Mouse (Mus musculus): ENCODE results near the gene Cd24a. TPM values are rescaled to one million over a fixed set of nuclear protein-coding genes. Genes with fewer than 3 reads are reported as not detected.

Gene Cd24a
- polyA plus RNA-seq (2015; fragmentation: Nextera tagmentation; extraction: Ambion mirVana), result 204 and 215 TPM in 2 replicates

GRCm38 (mm10) chr10:43577997-43578331 lies at the start of gene Cd24a:
Cd24a (plus strand) TSS chr10:43578284.
- peaks cover 3% of the 10 kb centered on the region for H3K36me3 ChIP-seq
- H3K4me2 ChIP-seq, result peak within 1 kb of the TSS; percentile 99
- H3K4me3 ChIP-seq, result peak within 1 kb of the TSS; percentile 67
- H3K27ac ChIP-seq, result peak within 1 kb of the TSS; percentile 97
- no peaks in the 10 kb centered on the region for H3K27me3 ChIP-seq
- H3K4me1 ChIP-seq, result peaks cover 23% of the 10 kb centered on the region
- H3K9ac ChIP-seq, result peak within 1 kb of the TSS; percentile 79
- no peaks in the 10 kb centered on the region for H3K9me3 ChIP-seq
- under 1% methylated on average over 6 of the region's 6 CpGs for WGBS
- ATAC-seq (ENCODE audit: borderline replicate concordance, extremely low read depth, low FRiP score, low TSS enrichment), result no peak

GRCm38 (mm10) chr10:43534382-43534781 lies 43.7 kb upstream of the Cd24a start:
- no peak overlapping the region for H3K27ac ChIP-seq
- peaks cover 43% of the 10 kb centered on the region for H3K36me3 ChIP-seq
- ATAC-seq (ENCODE audit: borderline replicate concordance, extremely low read depth, low FRiP score, low TSS enrichment), result no peak
- no peaks in the 10 kb centered on the region for H3K27me3 ChIP-seq
- peaks cover 6% of the 10 kb centered on the region for H3K4me1 ChIP-seq
- WGBS, result 56% methylated on average over 1 of the region's 1 CpGs
- H3K4me2 ChIP-seq, result no peak overlapping the region
- H3K9ac ChIP-seq, result no peak overlapping the region
- H3K9me3 ChIP-seq, result no peaks in the 10 kb centered on the region
- no peak overlapping the region for H3K4me3 ChIP-seq

- H3K27me3 ChIP-seq, result no peaks in the 10 kb centered on the region
- H3K4me1 ChIP-seq, result peaks cover 16% of the 10 kb centered on the region
- no peak overlapping the region for H3K27ac ChIP-seq
- no peaks in the 10 kb centered on the region for H3K9me3 ChIP-seq
- WGBS, result 89% methylated on average over 7 of the region's 7 CpGs
- no peak for ATAC-seq (ENCODE audit: borderline replicate concordance, extremely low read depth, low FRiP score, low TSS enrichment)
- no peak overlapping the region for H3K4me2 ChIP-seq
- no peak overlapping the region for H3K4me3 ChIP-seq
- peaks cover 14% of the 10 kb centered on the region for H3K36me3 ChIP-seq
- no peak overlapping the region for H3K9ac ChIP-seq
These were observed 40.4 kb upstream of the Cd24a start for GRCm38 (mm10) chr10:43537652-43538051.

- Histone ChIP-seq H3K27ac (no peak overlapping the region), H3K4me3 (no peak overlapping the region), H3K27me3 (no peaks in the 10 kb centered on the region), H3K36me3 (peaks cover 9% of the 10 kb centered on the region; the same call in 1 of the 2 replicates), H3K4me1 (peaks cover 16% of the 10 kb centered on the region), H3K9ac (no peak overlapping the region), H3K4me2 (no peak overlapping the region), H3K9me3 (no peaks in the 10 kb centered on the region)
- WGBS, result 88% methylated on average over 5 of the region's 5 CpGs
- no peak for ATAC-seq (ENCODE audit: borderline replicate concordance, extremely low read depth, low FRiP score, low TSS enrichment)
These were observed 39.3 kb upstream of the Cd24a start for GRCm38 (mm10) chr10:43538831-43539230.

- peaks cover 9% of the 10 kb centered on the region; the same call in 1 of the 2 replicates for H3K36me3 ChIP-seq
- peak overlapping the region; percentile 98 for H3K9ac ChIP-seq
- H3K4me1 ChIP-seq, result peaks cover 16% of the 10 kb centered on the region
- H3K27ac ChIP-seq, result no peak overlapping the region; the same call in 1 of the 2 replicates
- H3K9me3 ChIP-seq, result no peaks in the 10 kb centered on the region
- H3K27me3 ChIP-seq, result no peaks in the 10 kb centered on the region
- peak overlapping the region; percentile 60 for H3K4me2 ChIP-seq
- 16% methylated on average over 12 of the region's 12 CpGs for WGBS
- ATAC-seq (ENCODE audit: borderline replicate concordance, extremely low read depth, low FRiP score, low TSS enrichment), result no peak
- H3K4me3 ChIP-seq, result peak overlapping the region; percentile 98
These were observed 38.3 kb upstream of the Cd24a start for GRCm38 (mm10) chr10:43539746-43540310.

GRCm38 (mm10) chr10:43540442-43541152 lies 37.5 kb upstream of the Cd24a start, which contains the start of gene 1700021F05Rik:
1700021F05Rik (minus strand) TSS chr10:43540994.
- H3K9ac ChIP-seq, result peak within 1 kb of the TSS; percentile 98
- WGBS, result under 1% methylated on average over 49 of the region's 56 CpGs
- peak; percentile 100 for ATAC-seq (ENCODE audit: borderline replicate concordance, extremely low read depth, low FRiP score, low TSS enrichment)

GRCm38 (mm10) chr10:43541153-43541544 lies 36.9 kb upstream of the Cd24a start:
- peak overlapping the region; percentile 43 for H3K4me2 ChIP-seq
- no peaks in the 10 kb centered on the region for H3K27me3 ChIP-seq
- no peak overlapping the region for H3K9ac ChIP-seq
- 33% methylated on average over 8 of the region's 8 CpGs for WGBS
- H3K4me3 ChIP-seq, result peak overlapping the region; percentile 98
- ATAC-seq (ENCODE audit: borderline replicate concordance, extremely low read depth, low FRiP score, low TSS enrichment), result no peak
- H3K4me1 ChIP-seq, result peaks cover 16% of the 10 kb centered on the region
- H3K27ac ChIP-seq, result no peak overlapping the region
- H3K9me3 ChIP-seq, result no peaks in the 10 kb centered on the region
- no peaks in the 10 kb centered on the region for H3K36me3 ChIP-seq

More at GRCm38 (mm10) chr10:43540442-43541152, 37.5 kb upstream of the Cd24a start, which contains the start of gene 1700021F05Rik:
- peaks cover 16% of the 10 kb centered on the region for H3K4me1 ChIP-seq
- no peaks in the 10 kb centered on the region for H3K27me3 ChIP-seq
- peak within 1 kb of the TSS; percentile 60 for H3K4me2 ChIP-seq
- no peaks in the 10 kb centered on the region for H3K9me3 ChIP-seq
- 0 out of 2 replicates have a peak, but pooled peaks cover 4% of the 10 kb centered on the region for H3K36me3 ChIP-seq
- H3K27ac ChIP-seq, result peak within 1 kb of the TSS; percentile 81
- H3K4me3 ChIP-seq, result peak within 1 kb of the TSS; percentile 98

GRCm38 (mm10) chr10:43549411-43549810 lies 28.7 kb upstream of the Cd24a start:
- no peak overlapping the region for H3K9ac ChIP-seq
- H3K9me3 ChIP-seq, result no peaks in the 10 kb centered on the region
- no peak overlapping the region for H3K4me3 ChIP-seq
- H3K4me2 ChIP-seq, result no peak overlapping the region
- no peaks in the 10 kb centered on the region for H3K27me3 ChIP-seq
- H3K27ac ChIP-seq, result no peak overlapping the region
- H3K4me1 ChIP-seq, result no peaks in the 10 kb centered on the region
- no peak for ATAC-seq (ENCODE audit: borderline replicate concordance, extremely low read depth, low FRiP score, low TSS enrichment)
- H3K36me3 ChIP-seq, result no peaks in the 10 kb centered on the region
- 64% methylated on average over 5 of the region's 5 CpGs for WGBS

GRCm38 (mm10) chr10:43550923-43551322 lies 27.2 kb upstream of the Cd24a start:
- 33% methylated on average over 3 of the region's 3 CpGs for WGBS
- H3K36me3 ChIP-seq, result no peaks in the 10 kb centered on the region
- H3K9me3 ChIP-seq, result no peaks in the 10 kb centered on the region
- no peaks in the 10 kb centered on the region for H3K4me1 ChIP-seq
- H3K27me3 ChIP-seq, result no peaks in the 10 kb centered on the region
- no peak overlapping the region for H3K9ac ChIP-seq
- H3K27ac ChIP-seq, result no peak overlapping the region
- no peak for ATAC-seq (ENCODE audit: borderline replicate concordance, extremely low read depth, low FRiP score, low TSS enrichment)
- H3K4me3 ChIP-seq, result no peak overlapping the region
- H3K4me2 ChIP-seq, result no peak overlapping the region

- Histone ChIP-seq H3K9ac (no peak overlapping the region), H3K4me3 (no peak overlapping the region), H3K9me3 (no peaks in the 10 kb centered on the region), H3K27me3 (no peaks in the 10 kb centered on the region), H3K4me1 (no peaks in the 10 kb centered on the region), H3K27ac (no peak overlapping the region), H3K4me2 (no peak overlapping the region), H3K36me3 (no peaks in the 10 kb centered on the region)
- ATAC-seq (ENCODE audit: borderline replicate concordance, extremely low read depth, low FRiP score, low TSS enrichment), result no peak
- WGBS, result 36% methylated on average over 3 of the region's 3 CpGs
These were observed 26.7 kb upstream of the Cd24a start for GRCm38 (mm10) chr10:43551388-43551787.

- 85% methylated on average over 5 of the region's 5 CpGs for WGBS
- Histone ChIP-seq H3K4me3 (no peak overlapping the region), H3K9me3 (no peaks in the 10 kb centered on the region), H3K36me3 (no peaks in the 10 kb centered on the region), H3K9ac (no peak overlapping the region), H3K27ac (no peak overlapping the region), H3K27me3 (no peaks in the 10 kb centered on the region), H3K4me2 (no peak overlapping the region), H3K4me1 (no peaks in the 10 kb centered on the region)
- ATAC-seq (ENCODE audit: borderline replicate concordance, extremely low read depth, low FRiP score, low TSS enrichment), result no peak
These were observed 20.4 kb upstream of the Cd24a start for GRCm38 (mm10) chr10:43557630-43558165.

- Histone ChIP-seq H3K9me3 (no peaks in the 10 kb centered on the region), H3K27me3 (no peaks in the 10 kb centered on the region), H3K27ac (no peak overlapping the region), H3K9ac (no peak overlapping the region), H3K36me3 (no peaks in the 10 kb centered on the region), H3K4me2 (no peak overlapping the region), H3K4me1 (no peaks in the 10 kb centered on the region), H3K4me3 (no peak overlapping the region)
- ATAC-seq (ENCODE audit: borderline replicate concordance, extremely low read depth, low FRiP score, low TSS enrichment), result no peak
- WGBS, result 70% methylated on average over 11 of the region's 11 CpGs
These were observed 18.8 kb upstream of the Cd24a start for GRCm38 (mm10) chr10:43559313-43559712.
